Mouse (Mus musculus): Measurements from ENCODE around the gene Zcchc3. TPM values are rescaled to one million over a fixed set of nuclear protein-coding genes. Genes with fewer than 3 reads are reported as not detected.

Zcchc3 gene
- polyA plus RNA-seq, 1 experiment from 2014 or later: 40.1 TPM

DNA sequence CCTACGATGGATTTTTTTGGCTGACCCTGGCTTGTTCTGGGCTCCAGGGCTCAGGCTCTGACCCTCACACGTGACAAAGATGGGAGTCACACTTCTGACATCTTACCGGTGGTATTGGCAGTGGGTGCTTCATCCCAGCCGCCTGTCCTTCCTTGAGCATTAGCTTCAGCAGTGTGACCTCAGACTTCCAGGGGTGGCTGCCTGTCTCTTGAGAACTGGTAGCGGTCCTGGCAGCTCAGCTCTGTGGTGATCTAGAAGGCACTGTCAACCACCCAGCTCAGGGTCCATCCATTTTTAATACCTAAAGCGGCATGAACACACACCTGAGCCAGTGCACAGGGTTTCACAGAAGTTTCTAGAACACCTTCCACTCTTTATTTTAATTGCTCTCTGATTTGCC is 5.0 kb downstream of the Zcchc3 start:
- ATAC-seq (ENCODE audit: insufficient number of reproducible peaks, low FRiP score, low TSS enrichment, low read depth): no peak
- peak overlapping the region; percentile 98 for H3K27ac ChIP-seq (replicated peaks)
- H3K4me3 ChIP-seq (replicated peaks): no peak overlapping the region
- no peak overlapping the region for H3K4me2 ChIP-seq (replicated peaks)
- 77% methylated on average over 6 of the region's 6 CpGs for WGBS
- H3K4me1 ChIP-seq: peaks cover 47% of the 10 kb centered on the region
- no peaks in the 10 kb centered on the region for H3K9me3 ChIP-seq (replicated peaks)
- no peak overlapping the region for H3K9ac ChIP-seq
- no peaks in the 10 kb centered on the region for H3K27me3 ChIP-seq
- no peaks in the 10 kb centered on the region for H3K36me3 ChIP-seq

DNA sequence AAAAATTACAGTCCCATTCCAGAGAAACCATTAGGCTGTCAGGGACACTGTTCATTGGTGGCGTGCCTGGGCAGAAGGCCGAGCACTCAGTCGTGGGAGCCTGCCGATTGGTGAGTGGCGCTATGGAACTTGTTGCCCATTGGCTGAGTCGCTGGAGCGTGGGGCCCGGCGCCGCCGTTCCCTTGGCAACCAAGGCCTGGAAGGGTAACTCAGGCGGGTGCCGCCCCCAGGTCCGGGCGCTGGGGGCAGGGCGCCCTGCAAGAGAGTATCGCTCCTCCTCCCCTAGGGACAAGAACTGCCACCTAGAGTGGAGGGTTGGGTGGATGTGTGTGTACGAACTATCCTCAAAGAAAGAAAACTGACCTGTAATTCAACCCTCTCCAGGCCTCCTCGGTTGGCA is 8.7 kb downstream of the Zcchc3 start:
- Histone ChIP-seq H3K4me1 (peaks cover 31% of the 10 kb centered on the region), H3K9me3 (replicated peaks) (no peaks in the 10 kb centered on the region), H3K27ac (replicated peaks) (peak overlapping the region; percentile 60), H3K9ac (0 out of 2 replicates have a peak overlapping the region, but pooled peaks have one; percentile 7), H3K36me3 (no peaks in the 10 kb centered on the region), H3K27me3 (no peaks in the 10 kb centered on the region), H3K4me2 (replicated peaks) (peak overlapping the region; percentile 56), H3K4me3 (replicated peaks) (peak overlapping the region; percentile 39)
- ATAC-seq (ENCODE audit: insufficient number of reproducible peaks, low FRiP score, low TSS enrichment, low read depth): peak; percentile 93
- 0% methylated on average over 19 of the region's 19 CpGs for WGBS

DNA sequence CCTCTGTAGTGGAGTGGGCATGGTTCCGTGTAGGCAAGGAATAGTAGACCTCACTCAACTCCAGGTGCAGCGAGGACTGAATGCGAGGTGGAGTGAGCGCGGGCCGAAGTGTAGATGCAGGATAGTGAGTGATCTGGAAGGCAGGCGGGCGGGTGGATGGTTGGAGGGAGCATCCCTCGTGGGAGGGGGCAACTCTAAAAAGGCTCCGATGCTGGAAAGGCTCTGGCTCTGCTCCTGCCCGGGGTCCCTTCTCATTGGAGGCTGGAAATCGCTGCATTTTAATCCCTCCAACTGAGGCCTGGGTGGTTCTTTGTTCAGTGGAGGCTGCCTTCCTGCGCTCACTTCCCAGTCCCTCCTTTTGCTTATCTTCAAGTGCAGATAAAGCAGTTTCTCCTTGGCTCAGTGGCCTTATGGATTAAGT is 15.7 kb downstream of the Zcchc3 start:
- Histone ChIP-seq H3K27me3 (no peaks in the 10 kb centered on the region), H3K4me1 (peaks cover 32% of the 10 kb centered on the region), H3K4me2 (replicated peaks) (peak overlapping the region; percentile 93), H3K4me3 (replicated peaks) (peak overlapping the region; percentile 87), H3K36me3 (0 out of 2 replicates have a peak, but pooled peaks cover under 1% of the 10 kb centered on the region), H3K9me3 (replicated peaks) (no peaks in the 10 kb centered on the region), H3K27ac (replicated peaks) (peak overlapping the region; percentile 99), H3K9ac (no peak overlapping the region)
- no peak for ATAC-seq (ENCODE audit: insufficient number of reproducible peaks, low FRiP score, low TSS enrichment, low read depth)
- under 1% methylated on average over 13 of the region's 13 CpGs for WGBS

- peak overlapping the region; percentile 87 for H3K4me3 ChIP-seq (replicated peaks)
- H3K9me3 ChIP-seq (replicated peaks): no peaks in the 10 kb centered on the region
- H3K4me1 ChIP-seq: peaks cover 36% of the 10 kb centered on the region
- no peaks in the 10 kb centered on the region for H3K27me3 ChIP-seq
- 0 out of 2 replicates have a peak, but pooled peaks cover 4% of the 10 kb centered on the region for H3K36me3 ChIP-seq
- under 1% methylated on average over 37 of the region's 38 CpGs for whole genome bisulfite sequencing
- H3K27ac ChIP-seq (replicated peaks): peak overlapping the region; percentile 99
- ATAC-seq (ENCODE audit: insufficient number of reproducible peaks, low FRiP score, low TSS enrichment, low read depth): peak; percentile 88
- peak overlapping the region; percentile 79 for H3K9ac ChIP-seq
- peak overlapping the region; percentile 93 for H3K4me2 ChIP-seq (replicated peaks)
Measured at GRCm38 (mm10) chr2:152398691-152399090, 16.1 kb downstream of the Zcchc3 start.

- Histone ChIP-seq H3K4me2 (replicated peaks) (peak within 1 kb of the TSS; percentile 93), H3K27ac (replicated peaks) (peak within 1 kb of the TSS; percentile 99), H3K4me3 (replicated peaks) (peak within 1 kb of the TSS; percentile 87), H3K4me1 (peaks cover 41% of the 10 kb centered on the region), H3K9ac (peak within 1 kb of the TSS; percentile 79), H3K9me3 (replicated peaks) (no peaks in the 10 kb centered on the region), H3K27me3 (no peaks in the 10 kb centered on the region), H3K36me3 (0 out of 2 replicates have a peak, but pooled peaks cover 4% of the 10 kb centered on the region)
- ATAC-seq (ENCODE audit: insufficient number of reproducible peaks, low FRiP score, low TSS enrichment, low read depth): peak; percentile 68
- WGBS: under 1% methylated on average over 96 of the region's 104 CpGs
Measured at GRCm38 (mm10) chr2:152397680-152398435, 17.0 kb downstream of the Zcchc3 start, which contains the start of gene Sox12. Gene Sox12 (minus strand): TSS chr2:152398063.

GRCm38 (mm10) chr2:152397004-152397589 is 17.7 kb downstream of the Zcchc3 start:
- no peaks in the 10 kb centered on the region for H3K9me3 ChIP-seq (replicated peaks)
- H3K9ac ChIP-seq: peak overlapping the region; percentile 79
- peak overlapping the region; percentile 99 for H3K27ac ChIP-seq (replicated peaks)
- peaks cover 41% of the 10 kb centered on the region for H3K4me1 ChIP-seq
- H3K4me3 ChIP-seq (replicated peaks): peak overlapping the region; percentile 87
- peak overlapping the region; percentile 93 for H3K4me2 ChIP-seq (replicated peaks)
- ATAC-seq (ENCODE audit: insufficient number of reproducible peaks, low FRiP score, low TSS enrichment, low read depth): peak; percentile 40
- WGBS: 0% methylated on average over 70 of the region's 77 CpGs
- no peaks in the 10 kb centered on the region for H3K27me3 ChIP-seq
- H3K36me3 ChIP-seq: 0 out of 2 replicates have a peak, but pooled peaks cover 4% of the 10 kb centered on the region

GRCm38 (mm10) chr2:152396110-152397003 is 18.5 kb downstream of the Zcchc3 start:
- Histone ChIP-seq H3K27ac (replicated peaks) (peak overlapping the region; percentile 99), H3K4me3 (replicated peaks) (peak overlapping the region; percentile 87), H3K27me3 (no peaks in the 10 kb centered on the region), H3K9ac (peak overlapping the region; percentile 79), H3K9me3 (replicated peaks) (no peaks in the 10 kb centered on the region), H3K36me3 (0 out of 2 replicates have a peak, but pooled peaks cover 4% of the 10 kb centered on the region), H3K4me1 (peaks cover 41% of the 10 kb centered on the region), H3K4me2 (replicated peaks) (peak overlapping the region; percentile 93)
- peak; percentile 79 for ATAC-seq (ENCODE audit: insufficient number of reproducible peaks, low FRiP score, low TSS enrichment, low read depth)
- under 1% methylated on average over 46 of the region's 46 CpGs for WGBS

DNA sequence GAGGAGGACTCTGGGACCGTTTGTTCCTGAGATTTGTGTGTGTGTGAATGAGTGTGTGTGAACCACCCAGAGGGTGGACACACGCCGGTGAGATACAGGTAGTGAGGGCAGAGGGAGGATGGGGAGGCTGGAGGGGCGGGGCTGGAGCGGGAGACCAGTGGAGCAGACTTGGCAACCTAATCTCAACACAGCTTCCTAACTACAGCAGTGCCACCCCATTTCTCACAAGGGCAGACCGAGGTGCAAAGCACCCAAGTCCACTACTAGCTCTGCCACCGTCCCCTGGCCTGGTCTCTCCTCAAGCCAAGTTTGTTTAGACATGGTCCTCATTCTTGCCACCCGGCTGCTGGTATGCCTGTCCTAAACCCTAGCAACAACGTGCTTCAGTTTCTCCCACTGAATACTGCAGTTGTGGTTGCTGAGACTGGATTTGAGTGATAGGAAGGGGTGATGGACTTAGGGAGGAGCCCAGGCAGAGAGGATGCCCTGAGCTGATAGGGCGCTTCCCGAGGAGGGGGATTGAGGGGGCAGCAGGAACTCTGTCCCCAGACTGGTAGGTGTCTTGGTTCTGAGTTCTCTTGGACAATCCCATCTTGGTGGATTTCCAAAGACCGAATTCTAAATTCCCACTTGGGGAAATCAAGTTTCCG is 19.4 kb downstream of the Zcchc3 start:
- no peak for ATAC-seq (ENCODE audit: insufficient number of reproducible peaks, low FRiP score, low TSS enrichment, low read depth)
- 0 out of 2 replicates have a peak, but pooled peaks cover 4% of the 10 kb centered on the region for H3K36me3 ChIP-seq
- H3K4me2 ChIP-seq (replicated peaks): peak overlapping the region; percentile 93
- H3K9me3 ChIP-seq (replicated peaks): no peaks in the 10 kb centered on the region
- 17% methylated on average over 13 of the region's 13 CpGs for WGBS
- no peaks in the 10 kb centered on the region for H3K27me3 ChIP-seq
- H3K4me1 ChIP-seq: peaks cover 41% of the 10 kb centered on the region
- H3K4me3 ChIP-seq (replicated peaks): peak overlapping the region; percentile 87
- H3K9ac ChIP-seq: peak overlapping the region; percentile 23; the same call in 1 of the 2 replicates
- H3K27ac ChIP-seq (replicated peaks): peak overlapping the region; percentile 99; the same call in 1 of the 2 replicates

- H3K4me3 ChIP-seq (replicated peaks): no peak overlapping the region
- no peak overlapping the region for H3K4me2 ChIP-seq (replicated peaks)
Measured at GRCm38 (mm10) chr2:152393225-152394017, 21.4 kb downstream of the Zcchc3 start.

DNA sequence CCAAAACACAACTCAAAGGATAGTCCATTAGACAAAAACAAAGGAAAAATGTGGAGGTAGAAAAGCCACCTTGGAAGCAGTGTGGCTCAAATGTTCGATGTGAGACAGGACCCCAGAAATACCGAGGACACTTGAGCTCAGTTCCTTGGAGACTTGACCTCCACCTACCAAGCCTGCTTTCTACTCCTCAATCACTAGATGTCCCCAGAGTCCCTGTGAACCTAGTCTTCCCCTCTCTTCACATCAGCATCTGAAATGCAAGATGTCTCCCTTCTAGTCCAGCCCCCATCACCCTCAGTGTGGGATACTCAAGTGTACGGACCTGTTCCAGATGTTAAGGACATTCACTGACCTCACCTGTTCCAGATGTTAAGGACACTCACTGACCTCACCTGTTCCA is 22.0 kb downstream of the Zcchc3 start:
- no peak overlapping the region for H3K27ac ChIP-seq (replicated peaks)
- H3K9me3 ChIP-seq (replicated peaks): no peaks in the 10 kb centered on the region
- H3K4me3 ChIP-seq (replicated peaks): no peak overlapping the region
- H3K36me3 ChIP-seq: 0 out of 2 replicates have a peak, but pooled peaks cover 4% of the 10 kb centered on the region
- 12% methylated on average over 3 of the region's 3 CpGs for WGBS
- H3K4me2 ChIP-seq (replicated peaks): no peak overlapping the region
- no peak for ATAC-seq (ENCODE audit: insufficient number of reproducible peaks, low FRiP score, low TSS enrichment, low read depth)
- peaks cover 26% of the 10 kb centered on the region for H3K4me1 ChIP-seq
- H3K27me3 ChIP-seq: no peaks in the 10 kb centered on the region
- no peak overlapping the region for H3K9ac ChIP-seq

More at GRCm38 (mm10) chr2:152393225-152394017, 21.4 kb downstream of the Zcchc3 start:
- no peak for ATAC-seq (ENCODE audit: insufficient number of reproducible peaks, low FRiP score, low TSS enrichment, low read depth)
- Histone ChIP-seq H3K27me3 (no peaks in the 10 kb centered on the region), H3K9ac (no peak overlapping the region), H3K4me1 (peaks cover 26% of the 10 kb centered on the region), H3K9me3 (replicated peaks) (no peaks in the 10 kb centered on the region), H3K36me3 (0 out of 2 replicates have a peak, but pooled peaks cover 4% of the 10 kb centered on the region), H3K27ac (replicated peaks) (no peak overlapping the region)
- WGBS: 45% methylated on average over 9 of the region's 9 CpGs
